In genomic region chr13:100854174-100854573, GRCm38 (mm10) we compare ENCODE assay signal across 8 mouse cellular contexts. TPM values are rescaled to one million over a fixed set of nuclear protein-coding genes. Genes with fewer than 3 reads are reported as not detected.
DNase-seq lines count a peak whose midpoint lies in the region; ATAC-seq and TF ChIP-seq lines count a peak whose summit lies in the region.

No protein-coding gene starts in this region.

- no peak overlapping the region for H3K9ac ChIP-seq in liver, embryonic 14.5 days (replicated peaks)

- H3K27me3 ChIP-seq in liver, embryonic 14.5 days (ENCODE audit: control insufficient read depth, insufficient read depth, low read length): no peaks in the 10 kb centered on the region

- peak; percentile 56; the same call in 1 of the 2 replicates for TF ChIP-seq CTCF in liver, embryonic 14.5 days (IDR thresholded peaks at IDR 0.05; ENCODE audit: low read depth)

- DNase-seq in heart, postnatal 10 days: peak; percentile 49 to 65
- no peak for DNase-seq in heart, adult 11 months
- DNase-seq in 3T3-L1 (ENCODE audit: low read depth, low spot score) (peak; percentile 88), ES-CJ7 (ENCODE audit: low read depth, low spot score) (peak; percentile 68)
- DNase-seq in embryo, embryonic 10.5 days (ENCODE audit: low spot score): peak; percentile 78
- peak in 1 of 3 experiments; percentile 60 for DNase-seq in liver, embryonic 14.5 days (ENCODE audit: low read depth in 3 of 3, low spot score in 3 of 3)
- DNase-seq in thymus, postnatal 4 days: peak; percentile 44
- DNase-seq in layer of hippocampus, postnatal 14 days (ENCODE audit: low spot score in 2 of 2): no peak

- no peak overlapping the region for H3K4me3 ChIP-seq in liver, embryonic 14.5 days (ENCODE audit: insufficient read depth in 1 of 2, low read depth in 2 of 2, low read length in 2 of 2)

- intact Hi-C loops in heart, postnatal 10 days (cut with DNase I): no loop called here

- WGBS in liver, embryonic 14.5 days (ENCODE audit: insufficient replicate concordance): 34% methylated on average over 4 of the region's 4 CpGs

- no peak overlapping the region for H3K4me2 ChIP-seq in liver, embryonic 14.5 days (ENCODE audit: low read depth)

- peak; percentile 37; the same call in 1 of the 2 replicates for ATAC-seq in liver, embryonic 14.5 days (ENCODE audit: insufficient read depth)

- peaks cover 0 to 7% of the 10 kb centered on the region in 2 experiments; a peak in 2 of 4 replicates for H3K4me1 ChIP-seq in liver, embryonic 14.5 days (replicated peaks; ENCODE audit: control insufficient read depth in 2 of 2, insufficient read depth in 2 of 2, low read length in 1 of 2)

- H3K36me3 ChIP-seq in liver, embryonic 14.5 days (replicated peaks; ENCODE audit: control insufficient read depth, insufficient read depth, low read depth): no peaks in the 10 kb centered on the region

- no peaks in the 10 kb centered on the region for H3K9me3 ChIP-seq in liver, embryonic 14.5 days (ENCODE audit: control insufficient read depth, low read length)

- TF ChIP-seq EP300 in liver, embryonic 14.5 days (IDR thresholded peaks at IDR 0.05; ENCODE audit: low read depth): no peak

- no peak overlapping the region for H3K27ac ChIP-seq in liver, embryonic 14.5 days

RNA-seq across cellular contexts. Expression of gene Slc30a5, which starts 20.9 kb away (rescaled TPM):
- total RNA-seq in heart, postnatal 10 days (2021): 10 to 100 TPM; 28.9 to 32.2 TPM
- 15.6 and 20.6 TPM in 2 replicates for polyA plus RNA-seq in liver, embryonic 14.5 days (2012; rRNA removed)
- 27.4 and 30.4 TPM in 2 replicates for polyA plus RNA-seq in liver, embryonic 14.5 days (2014; fragmentation: Nextera tagmentation; extraction: Ambion mirVana)
- 10 to 100 TPM; 35.3 to 37.4 TPM for total RNA-seq in layer of hippocampus, postnatal 14 days (2021)

Comparison
In these comparisons a context has a peak if more than half of its experiments do, and no peak if none do; other contexts are left out.
1. DNase-seq: peak in heart, postnatal 10 days (2 of 2), 3T3-L1 (single experiment), ES-CJ7 (single experiment), embryo, embryonic 10.5 days (single experiment) and thymus, postnatal 4 days (single experiment); none in heart, adult 11 months (single experiment) and layer of hippocampus, postnatal 14 days (0 of 2).